Mouse (Mus musculus) large intestine, adult 2 months (tissue): ENCODE results near the gene Eya3. TPM values are rescaled to one million over a fixed set of nuclear protein-coding genes. Genes with fewer than 3 reads are reported as not detected.
"Not testable (repeated sequence)": the region's sequence is repeated elsewhere in the genome, so short reads cannot be mapped to it uniquely, and the experiment has no call there.

Source experiments
- DNase-seq: peaks from one replicate; pipeline ENCODE4 v3.0.0-alpha.2; 2012; ENCODE audit warnings: low read depth, low spot score
- WGBS: fragments of 180-500 bp; shearing (Covaris S2); methylation state at CpG from one replicate; pipeline ENCODE4 v1.1.7; 2018; 5-methylcytosine and 5-hydroxymethylcytosine counted together
- polyA plus RNA-seq: library from polyadenylated mRNA; depleted of rRNA; stranded (reverse); fragments of >200 nt; gene quantifications from 2 replicates; pipeline ENCODE4 v1.2.3, GENCODE M21; 2012

Eya3 gene
- polyA plus RNA-seq, 1 experiment: 15.5 TPM

- WGBS: 94% methylated on average over 2 of the region's 2 CpGs
- no peak for DNase-seq
These were observed 96.0 kb downstream of the Eya3 start for GRCm38 (mm10) chr4:132734766-132735165.

GRCm38 (mm10) chr4:132735389-132735788, 96.6 kb downstream of the Eya3 start:
- 80% methylated on average over 2 of the region's 2 CpGs for WGBS
- DNase-seq: no peak

GRCm38 (mm10) chr4:132735894-132736293, 97.1 kb downstream of the Eya3 start:
- DNase-seq: no peak
- WGBS: 45% methylated on average over 3 of the region's 3 CpGs

- DNase-seq: not testable (repeated sequence)
- WGBS: 90% methylated on average over 9 of the region's 9 CpGs
These were observed 98.4 kb downstream of the Eya3 start for GRCm38 (mm10) chr4:132737154-132737553.

GRCm38 (mm10) chr4:132741491-132741890, 102.7 kb downstream of the Eya3 start:
- 89% methylated on average over 7 of the region's 7 CpGs for WGBS
- no peak for DNase-seq

- 85% methylated on average over 11 of the region's 11 CpGs for WGBS
- DNase-seq: no peak
These were observed 105.5 kb downstream of the Eya3 start for GRCm38 (mm10) chr4:132743992-132744911.

- 84% methylated on average over 9 of the region's 9 CpGs for WGBS
- DNase-seq: no peak
These were observed 108.2 kb downstream of the Eya3 start for GRCm38 (mm10) chr4:132746911-132747517.

- 20% methylated on average over 9 of the region's 9 CpGs for whole genome bisulfite sequencing
These were observed 109.0 kb downstream of the Eya3 start for GRCm38 (mm10) chr4:132747664-132748259.

GRCm38 (mm10) chr4:132748778-132749177, 110.0 kb downstream of the Eya3 start:
- 70% methylated on average over 4 of the region's 4 CpGs for WGBS
- no peak for DNase-seq

More at GRCm38 (mm10) chr4:132747664-132748259, 109.0 kb downstream of the Eya3 start:
- DNase-seq: peak; percentile 65

- 65% methylated on average over 6 of the region's 6 CpGs for WGBS
- no peak for DNase-seq
These were observed 110.6 kb downstream of the Eya3 start for GRCm38 (mm10) chr4:132749258-132749982.

- 77% methylated on average over 6 of the region's 6 CpGs for WGBS
- no peak for DNase-seq
These were observed 114.2 kb downstream of the Eya3 start for GRCm38 (mm10) chr4:132752992-132753391.

- under 1% methylated on average over 22 of the region's 22 CpGs for WGBS
- DNase-seq: no peak
These were observed 118.2 kb downstream of the Eya3 start, which contains the start of gene Smpdl3b for GRCm38 (mm10) chr4:132756974-132757373. Gene Smpdl3b (minus strand): TSS chr4:132757252.

GRCm38 (mm10) chr4:132757633-132758351, 119.0 kb downstream of the Eya3 start:
- 72% methylated on average over 7 of the region's 7 CpGs for WGBS
- DNase-seq: no peak

GRCm38 (mm10) chr4:132760296-132760695, 121.5 kb downstream of the Eya3 start:
- DNase-seq: no peak
- 20% methylated on average over 3 of the region's 3 CpGs for WGBS

GRCm38 (mm10) chr4:132762602-132763001, 123.8 kb downstream of the Eya3 start:
- WGBS: 54% methylated on average over 6 of the region's 6 CpGs
- no peak for DNase-seq

- not testable (repeated sequence) for DNase-seq
- 86% methylated on average over 3 of the region's 3 CpGs for WGBS
These were observed 124.3 kb downstream of the Eya3 start for GRCm38 (mm10) chr4:132763125-132763524.

- DNase-seq: peak; percentile 100
- under 1% methylated on average over 69 of the region's 71 CpGs for WGBS
These were observed 129.4 kb downstream of the Eya3 start, which contains the start of gene Rpa2 for GRCm38 (mm10) chr4:132767914-132768876. Gene Rpa2 (plus strand): TSS chr4:132768332.

- 85% methylated on average over 9 of the region's 9 CpGs for WGBS
- DNase-seq: no peak
These were observed 133.0 kb downstream of the Eya3 start for GRCm38 (mm10) chr4:132771776-132772175.
